ENCODE assay signal across 9 mouse cellular contexts in genomic region chr14:26376652-26377051, GRCm38 (mm10).
DNase-seq lines count a peak whose midpoint lies in the region; ATAC-seq and TF ChIP-seq lines count a peak whose summit lies in the region.
"Had no signal": no experiment of that assay in that cellular context is flagged by ENCODE, and none has a peak within 500 bp of the region (broad histone marks: within the 10 kb centered on the region; RNA-seq: fewer than 3 reads in every experiment).

No protein-coding gene starts in this region.

- no peaks in the 10 kb centered on the region for H3K27me3 ChIP-seq in hindbrain, embryonic 10.5 days (ENCODE audit: insufficient read depth, poor library complexity, severe bottlenecking)
- H3K27me3 ChIP-seq in hindbrain, embryonic 12.5 days: no peaks in the 10 kb centered on the region
- peaks cover 3% of the 10 kb centered on the region for H3K27me3 ChIP-seq in Patski

- no peak overlapping the region for H3K9ac ChIP-seq in hindbrain, embryonic 12.5 days

- H3K4me1 ChIP-seq in hindbrain, embryonic 10.5 days (replicated peaks): no peaks in the 10 kb centered on the region; the same call in 1 of the 2 replicates
- H3K4me1 ChIP-seq in hindbrain, embryonic 12.5 days: no peaks in the 10 kb centered on the region

- no peaks in the 10 kb centered on the region for H3K36me3 ChIP-seq in hindbrain, embryonic 10.5 days
- H3K36me3 ChIP-seq in hindbrain, embryonic 12.5 days: no peaks in the 10 kb centered on the region

- in situ Hi-C loops in Patski (cut with MboI; ENCODE audit: low pct_unique_long_range_greater_than_20kb): loop anchor here (5.0 kb wide), 1 partner anchor 81 kb away; no protein-coding TSS in a partner anchor

- WGBS in hindbrain, embryonic 10.5 days: 8% methylated on average over 2 of the region's 2 CpGs
- 5% methylated on average over 2 of the region's 2 CpGs for WGBS in hindbrain, embryonic 12.5 days

- DNase-seq in hindbrain, embryonic 10.5 days (ENCODE audit: low spot score): peak; percentile 73
- no peak for DNase-seq in Patski (ENCODE audit: low read depth, low spot score)
- peak; percentile 36 to 68 for DNase-seq in cerebellum, postnatal 4 days (ENCODE audit: low spot score in 2 of 2)
- DNase-seq in heart, postnatal 36 days: peak; percentile 43 to 72
- DNase-seq in left cerebral cortex, postnatal 36 days (ENCODE audit: low spot score in 2 of 2): peak; percentile 15 to 42
- DNase-seq in ovary, postnatal 10 days (ENCODE audit: low spot score): peak; percentile 55
- peak; percentile 12 to 63 for DNase-seq in thymus, postnatal 10 days (ENCODE audit: low spot score in 2 of 2)

- CTCF ChIA-PET in Patski (lab: Charles Lee): interaction anchor here (1.0 to 1.8 kb wide), 5 partner anchors 13 to 83 kb away, joined by 3 to 7 read pairs (median 3); no protein-coding TSS in a partner anchor

- no peak overlapping the region for H3K4me3 ChIP-seq in hindbrain, embryonic 10.5 days
- no peak overlapping the region for H3K4me3 ChIP-seq in hindbrain, embryonic 12.5 days
- H3K4me3 ChIP-seq: erythroblast, embryonic 14.5 days had no signal

- POLR2A ChIA-PET in Patski (lab: Charles Lee): no interaction called here

- H3K27ac ChIP-seq in hindbrain, embryonic 10.5 days: no peak overlapping the region
- no peak overlapping the region for H3K27ac ChIP-seq in hindbrain, embryonic 12.5 days

- no peak for ATAC-seq in hindbrain, embryonic 12.5 days (ENCODE audit: low FRiP score)
- ATAC-seq in Patski: no peak

- H3K9me3 ChIP-seq in hindbrain, embryonic 10.5 days: no peaks in the 10 kb centered on the region
- H3K9me3 ChIP-seq in hindbrain, embryonic 12.5 days (replicated peaks): no peaks in the 10 kb centered on the region

- no peak overlapping the region for H3K4me2 ChIP-seq in hindbrain, embryonic 12.5 days (replicated peaks)

- intact Hi-C loops in heart, postnatal 36 days (cut with DNase I): loop anchor here (2.0 kb wide), 1 partner anchor 84 kb away; no protein-coding TSS in a partner anchor
- intact Hi-C loops in left cerebral cortex, postnatal 36 days (cut with DNase I): loop anchor here (1.0 kb wide), 1 partner anchor 85 kb away; no protein-coding TSS in a partner anchor

- peak; percentile 86 for TF ChIP-seq CTCF in Patski (IDR thresholded peaks at IDR 0.05)
